Mouse (Mus musculus) midbrain, embryonic 14.5 days (tissue): ENCODE measurements around the gene Fgd2. TPM values are rescaled to one million over a fixed set of nuclear protein-coding genes. Genes with fewer than 3 reads are reported as not detected.

Source experiments
- ATAC-seq: fragments of 200-750 bp; cut with Nextera tagmentation; 2 replicates; pipeline ENCODE4 v1.8.0; 2017; ENCODE audit warnings: moderate number of reproducible peaks, moderate library complexity; ENCODE audit not compliant: low FRiP score, low TSS enrichment
- DNase-seq: peaks from one replicate; pipeline ENCODE4 v3.0.0-alpha.2; 2015
- H3K27ac ChIP-seq: fragments of 300-500 bp; sonication (generic); replicated peaks from 2 replicates; pipeline ENCODE4 v1.5.1; 2014; ENCODE audit warnings: mild to moderate bottlenecking, low read depth, low read length, moderate library complexity
- H3K27me3 ChIP-seq: fragments of 300-500 bp; sonication (generic); 2 replicates; pipeline ENCODE4 v1.6.1; 2014; ENCODE audit warnings: low read length, control low read depth, mixed read lengths; ENCODE audit not compliant: control insufficient read depth, insufficient read depth
- H3K36me3 ChIP-seq: fragments of 300-500 bp; sonication (generic); 2 replicates; pipeline ENCODE4 v1.6.1; 2014; ENCODE audit warnings: low read length, control low read depth; ENCODE audit not compliant: control insufficient read depth, insufficient read depth
- H3K4me1 ChIP-seq: fragments of 300-500 bp; sonication (generic); 2 replicates; pipeline ENCODE4 v1.6.1; 2014; ENCODE audit warnings: mild to moderate bottlenecking, antibody characterized with exemption, low read length, control low read depth; ENCODE audit not compliant: control insufficient read depth, insufficient read depth
- H3K4me2 ChIP-seq: fragments of 300-500 bp; sonication (generic); 2 replicates; pipeline ENCODE4 v1.6.1; 2014; ENCODE audit warnings: mild to moderate bottlenecking, low read length, moderate library complexity
- H3K4me3 ChIP-seq: fragments of 300-500 bp; sonication (generic); replicated peaks from 2 replicates; pipeline ENCODE4 v1.5.1; 2014; ENCODE audit warnings: low read depth, low read length
- H3K9ac ChIP-seq: fragments of 300-500 bp; sonication (generic); replicated peaks from 2 replicates; pipeline ENCODE4 v1.6.1; 2014; ENCODE audit warnings: mild to moderate bottlenecking, low read length, moderate library complexity
- H3K9me3 ChIP-seq: fragments of 300-500 bp; sonication (generic); 2 replicates; pipeline ENCODE4 v1.6.1; 2016; ENCODE audit warnings: low read length, control low read depth, mixed read lengths; ENCODE audit not compliant: control insufficient read depth
- WGBS: fragments of 180-500 bp; shearing (Covaris S2); extraction: QIAGEN DNeasy Blood & Tissue Kit; methylation state at CpG from one replicate; pipeline ENCODE4 v1.1.7; 2014; 5-methylcytosine and 5-hydroxymethylcytosine counted together
- polyA plus RNA-seq: library from polyadenylated mRNA; unstranded; fragments of >200 nt; fragmentation: Nextera tagmentation; extraction: Ambion mirVana; gene quantifications from 2 replicates; pipeline ENCODE4 v1.2.1, GENCODE M21; 2014

The Fgd2 gene
- polyA plus RNA-seq, 1 experiment from 2014 or later: 4.4 TPM

DNA sequence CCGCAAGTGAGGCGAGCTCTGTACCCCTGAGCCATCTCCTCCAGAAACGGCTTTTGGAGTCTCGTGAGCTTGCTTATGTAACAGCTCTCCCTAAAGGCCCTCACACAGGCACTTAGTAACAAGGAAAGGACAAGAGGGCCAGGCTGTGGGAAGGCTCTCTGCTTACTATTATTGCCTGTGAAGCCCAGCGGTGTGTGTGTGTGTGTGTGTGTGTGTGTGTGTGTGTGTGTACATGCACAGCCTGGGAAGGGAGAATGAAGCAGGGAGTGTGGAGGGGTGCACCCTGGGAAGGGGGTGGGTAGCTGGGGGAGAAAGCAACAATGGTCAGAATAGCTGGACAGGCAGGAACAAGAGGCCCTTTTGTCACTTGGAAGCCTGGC is 5.3 kb upstream of the Fgd2 start:
- H3K9ac ChIP-seq: peak overlapping the region; percentile 66
- H3K27me3 ChIP-seq: no peaks in the 10 kb centered on the region
- peak; percentile 43 for ATAC-seq
- H3K36me3 ChIP-seq: no peaks in the 10 kb centered on the region
- WGBS: 9% methylated on average over 5 of the region's 5 CpGs
- H3K9me3 ChIP-seq: no peaks in the 10 kb centered on the region
- peak overlapping the region; percentile 99 for H3K27ac ChIP-seq
- H3K4me3 ChIP-seq: no peak overlapping the region
- DNase-seq: peak; percentile 66
- peak overlapping the region; percentile 61 for H3K4me2 ChIP-seq
- peaks cover 30% of the 10 kb centered on the region for H3K4me1 ChIP-seq

GRCm38 (mm10) chr17:29355841-29356478 is 4.8 kb upstream of the Fgd2 start:
- no peaks in the 10 kb centered on the region for H3K9me3 ChIP-seq
- H3K27me3 ChIP-seq: no peaks in the 10 kb centered on the region
- peak overlapping the region; percentile 66 for H3K9ac ChIP-seq
- 5% methylated on average over 17 of the region's 17 CpGs for WGBS
- ATAC-seq (peak; percentile 46), DNase-seq (peak; percentile 74)
- peak overlapping the region; percentile 99 for H3K27ac ChIP-seq
- H3K4me1 ChIP-seq: peaks cover 30% of the 10 kb centered on the region
- peak overlapping the region; percentile 61 for H3K4me2 ChIP-seq
- no peaks in the 10 kb centered on the region for H3K36me3 ChIP-seq
- peak overlapping the region; percentile 25 for H3K4me3 ChIP-seq

DNA sequence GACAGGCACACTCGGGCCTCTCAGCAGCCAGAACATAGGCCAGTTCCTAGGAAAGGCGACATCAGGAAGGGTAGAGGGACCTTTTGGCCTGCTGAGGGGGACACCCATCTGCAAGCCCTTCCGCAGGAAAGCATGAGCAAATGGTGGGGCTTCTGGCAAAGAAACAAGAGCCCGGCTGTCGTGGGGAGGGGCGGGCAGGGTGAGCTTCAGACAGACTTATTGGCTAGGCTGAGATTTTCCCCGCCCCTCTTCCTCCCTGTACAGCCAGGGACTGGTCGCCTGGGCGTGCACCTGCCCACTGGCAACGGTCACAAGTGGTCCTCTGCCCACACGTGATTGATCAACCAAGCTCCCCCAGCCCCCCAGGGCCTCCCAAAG is 4.2 kb upstream of the Fgd2 start:
- WGBS: under 1% methylated on average over 11 of the region's 11 CpGs

DNA sequence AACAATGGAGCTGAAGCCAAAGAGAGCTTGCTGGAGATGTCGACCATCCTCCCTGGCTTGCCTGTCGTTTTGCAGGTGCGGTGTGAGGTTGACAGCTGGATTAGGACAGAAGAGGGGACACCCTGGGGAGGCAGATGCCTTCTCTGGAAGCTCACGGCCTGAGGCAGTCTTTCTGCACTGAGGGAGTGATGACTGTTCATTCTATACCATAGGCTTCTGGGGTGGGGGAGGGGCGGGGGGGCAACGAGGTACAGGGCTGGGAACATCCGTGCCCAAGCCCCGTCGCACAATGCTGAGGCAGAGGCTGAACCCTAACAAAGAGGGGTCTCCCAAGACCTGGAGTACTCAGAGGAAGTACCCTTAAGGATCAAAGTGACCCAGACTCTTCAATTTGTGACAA is 3.8 kb upstream of the Fgd2 start:
- Histone ChIP-seq H3K4me1 (peaks cover 30% of the 10 kb centered on the region), H3K9me3 (no peaks in the 10 kb centered on the region), H3K27me3 (no peaks in the 10 kb centered on the region), H3K27ac (peak overlapping the region; percentile 99), H3K4me2 (peak overlapping the region; percentile 61), H3K36me3 (no peaks in the 10 kb centered on the region), H3K9ac (peak overlapping the region; percentile 66), H3K4me3 (peak overlapping the region; percentile 33)
- WGBS: 4% methylated on average over 9 of the region's 9 CpGs
- DNase-seq: no peak
- peak; percentile 64 for ATAC-seq

More for the DNA sequence above, 4.2 kb upstream of the Fgd2 start:
- Histone ChIP-seq H3K36me3 (no peaks in the 10 kb centered on the region), H3K27ac (peak overlapping the region; percentile 99), H3K4me3 (peak overlapping the region; percentile 33), H3K9me3 (no peaks in the 10 kb centered on the region), H3K27me3 (no peaks in the 10 kb centered on the region), H3K9ac (peak overlapping the region; percentile 66), H3K4me2 (peak overlapping the region; percentile 61), H3K4me1 (peaks cover 30% of the 10 kb centered on the region)
- peak; percentile 94 for DNase-seq
- ATAC-seq: peak; percentile 95

DNA sequence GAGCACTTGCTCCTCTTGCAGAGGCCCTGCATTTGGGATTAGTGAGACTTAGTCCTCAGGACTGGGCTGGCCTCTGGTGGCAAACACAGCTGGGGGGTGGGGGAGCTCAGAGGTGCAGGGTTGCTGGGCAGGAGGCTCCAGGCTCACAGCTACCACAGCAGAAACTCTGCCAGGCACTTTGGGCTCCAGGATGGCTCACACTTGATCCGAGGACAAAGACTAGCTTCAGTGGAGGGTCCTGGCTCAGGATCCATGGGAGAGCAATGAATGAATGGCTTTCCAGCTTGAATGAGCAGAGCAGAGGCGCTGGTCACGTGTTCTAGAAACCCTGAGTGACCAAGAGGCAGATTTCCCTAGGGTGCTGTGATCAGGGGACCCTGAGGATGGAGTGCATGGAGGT is 1.8 kb upstream of the Fgd2 start:
- DNase-seq (no peak), ATAC-seq (no peak)
- Histone ChIP-seq H3K9ac (no peak overlapping the region), H3K9me3 (no peaks in the 10 kb centered on the region), H3K4me1 (peaks cover 30% of the 10 kb centered on the region), H3K36me3 (no peaks in the 10 kb centered on the region), H3K27me3 (no peaks in the 10 kb centered on the region), H3K4me3 (no peak overlapping the region), H3K4me2 (no peak overlapping the region), H3K27ac (no peak overlapping the region)
- WGBS: 59% methylated on average over 3 of the region's 3 CpGs

DNA sequence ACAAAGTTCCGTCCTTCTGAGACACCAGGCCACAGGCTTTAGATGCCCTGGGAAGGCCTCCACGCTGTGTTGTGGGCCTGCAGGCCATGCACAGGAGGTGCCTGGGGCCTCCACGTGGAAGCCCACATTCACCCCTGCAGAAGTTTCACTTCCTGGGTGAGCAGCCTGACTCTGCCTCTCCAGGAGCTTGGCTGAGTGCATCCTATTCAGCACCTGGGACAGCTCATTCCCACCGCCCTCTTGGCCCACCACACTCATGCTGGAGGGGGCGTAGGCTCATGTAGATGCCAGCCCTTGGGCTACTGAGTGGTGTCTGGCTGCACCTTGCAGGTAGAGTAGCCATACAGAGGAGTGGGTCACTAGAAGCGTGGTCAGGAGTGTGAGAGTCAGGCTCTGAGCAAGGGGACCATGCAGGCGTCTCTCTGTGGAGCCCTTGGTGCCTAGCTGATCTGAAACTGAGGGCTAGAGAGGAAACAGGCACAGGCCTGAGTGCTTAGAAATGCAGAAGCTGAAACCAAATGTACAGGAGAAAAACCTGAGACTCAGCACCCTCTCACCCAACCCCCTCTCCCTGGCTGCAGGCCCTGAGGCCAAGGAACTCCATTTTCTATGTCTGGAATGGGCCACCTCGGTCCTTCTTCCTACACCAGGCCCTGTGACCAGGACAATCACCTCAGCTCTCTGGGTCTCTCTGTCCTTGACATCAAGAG is 1.4 kb downstream of the Fgd2 start:
- Histone ChIP-seq H3K9ac (no peak overlapping the region), H3K4me1 (peaks cover 6% of the 10 kb centered on the region), H3K27ac (no peak overlapping the region), H3K4me3 (no peak overlapping the region), H3K9me3 (no peaks in the 10 kb centered on the region), H3K27me3 (no peaks in the 10 kb centered on the region), H3K36me3 (no peaks in the 10 kb centered on the region), H3K4me2 (no peak overlapping the region)
- 66% methylated on average over 8 of the region's 8 CpGs for WGBS
- ATAC-seq: no peak
- DNase-seq: no peak

DNA sequence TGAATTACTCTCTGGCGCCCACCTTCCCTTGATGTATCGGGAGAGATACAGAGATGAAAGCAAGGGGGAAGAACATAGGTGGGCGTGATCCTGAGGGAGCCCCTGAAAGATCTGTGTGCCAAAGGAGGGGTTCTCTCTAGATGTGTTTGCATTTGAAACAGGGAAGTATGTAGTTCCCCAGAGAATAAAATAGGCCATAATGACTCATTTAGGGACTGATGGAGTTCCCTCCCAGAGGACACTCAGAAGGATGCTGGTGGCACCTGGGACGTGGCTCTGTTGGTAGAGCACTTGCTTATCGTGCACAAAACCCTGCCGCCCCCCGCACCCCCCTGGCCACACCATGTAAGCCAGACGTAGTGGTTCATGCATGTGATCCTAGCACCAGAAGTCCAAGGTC is 2.4 kb downstream of the Fgd2 start:
- H3K9me3 ChIP-seq: no peaks in the 10 kb centered on the region
- H3K27ac ChIP-seq: no peak overlapping the region
- H3K4me2 ChIP-seq: no peak overlapping the region
- no peak for ATAC-seq
- no peaks in the 10 kb centered on the region for H3K36me3 ChIP-seq
- no peak for DNase-seq
- H3K27me3 ChIP-seq: no peaks in the 10 kb centered on the region
- WGBS: 89% methylated on average over 8 of the region's 8 CpGs
- H3K4me1 ChIP-seq: no peaks in the 10 kb centered on the region
- H3K4me3 ChIP-seq: no peak overlapping the region
- H3K9ac ChIP-seq: no peak overlapping the region

GRCm38 (mm10) chr17:29365105-29365621 is 4.4 kb downstream of the Fgd2 start:
- Histone ChIP-seq H3K27me3 (no peaks in the 10 kb centered on the region), H3K9me3 (no peaks in the 10 kb centered on the region), H3K4me2 (no peak overlapping the region), H3K27ac (no peak overlapping the region), H3K4me3 (no peak overlapping the region), H3K36me3 (no peaks in the 10 kb centered on the region), H3K9ac (no peak overlapping the region), H3K4me1 (no peaks in the 10 kb centered on the region)
- no peak for ATAC-seq
- no peak for DNase-seq
- WGBS: 94% methylated on average over 13 of the region's 13 CpGs

DNA sequence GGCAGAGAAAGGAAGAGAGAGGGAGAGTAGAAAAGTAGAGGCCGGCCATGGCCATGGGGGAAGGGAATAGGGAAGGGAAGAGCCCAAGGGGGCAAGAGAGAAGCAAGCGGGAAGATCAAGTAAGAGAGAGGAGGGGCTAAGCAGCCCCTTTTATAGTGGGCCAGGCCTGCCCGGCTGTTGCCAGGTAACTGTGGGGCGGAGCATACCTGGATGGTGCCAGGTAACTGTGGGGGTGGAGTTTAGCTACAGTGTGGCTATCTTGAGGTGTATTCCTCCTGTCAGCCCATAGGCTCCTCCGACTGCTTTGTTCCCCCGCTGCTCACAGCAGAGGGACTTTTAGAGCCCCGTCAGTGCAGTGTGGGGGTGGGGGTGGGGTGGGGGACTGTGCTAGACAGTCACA is 8.0 kb downstream of the Fgd2 start:
- no peaks in the 10 kb centered on the region for H3K9me3 ChIP-seq
- no peaks in the 10 kb centered on the region for H3K27me3 ChIP-seq
- no peak overlapping the region for H3K4me2 ChIP-seq
- no peak for ATAC-seq
- H3K4me1 ChIP-seq: no peaks in the 10 kb centered on the region
- 17% methylated on average over 7 of the region's 7 CpGs for WGBS
- no peak overlapping the region for H3K9ac ChIP-seq
- no peak for DNase-seq
- H3K4me3 ChIP-seq: no peak overlapping the region
- no peaks in the 10 kb centered on the region for H3K36me3 ChIP-seq
- H3K27ac ChIP-seq: no peak overlapping the region
